Mouse (Mus musculus) kidney, embryonic 16.5 days (tissue): ENCODE measurements at regions not wholly inside any gene's neighbourhood (a gene's known extent, or its start where the extent isn't known, plus 50 kb on each side); places are given as distances from the start of the nearest gene placed in this dataset.
A peak's percentile ranks its signal among the peaks of the same experiment; 100 is the strongest.

Experiments used
- ATAC-seq: fragments of 200-750 bp; cut with Nextera tagmentation; 2 replicates; pipeline ENCODE4 v1.8.0; 2017; ENCODE audit warnings: moderate TSS enrichment; ENCODE audit not compliant: low FRiP score, low TSS enrichment
- H3K27ac ChIP-seq: fragments of 300-500 bp; sonication (generic); 2 replicates; pipeline ENCODE4 v1.5.1; 2014; ENCODE audit warnings: low read length
- H3K27me3 ChIP-seq: fragments of 300-500 bp; sonication (generic); 2 replicates; pipeline ENCODE4 v1.6.1; 2014; ENCODE audit warnings: low read length, control low read depth, mixed read lengths; ENCODE audit not compliant: insufficient read depth
- H3K36me3 ChIP-seq: fragments of 300-500 bp; sonication (generic); 2 replicates; pipeline ENCODE4 v1.6.1; 2014; ENCODE audit warnings: low read length, control low read depth, mixed read lengths; ENCODE audit not compliant: insufficient read depth
- H3K4me1 ChIP-seq: fragments of 300-500 bp; sonication (generic); 2 replicates; pipeline ENCODE4 v1.6.1; 2014; ENCODE audit warnings: low read length, control low read depth, mixed read lengths; ENCODE audit not compliant: insufficient read depth
- H3K4me2 ChIP-seq: fragments of 300-500 bp; sonication (generic); replicated peaks from 2 replicates; pipeline ENCODE4 v1.6.1; 2014; ENCODE audit warnings: low read depth, low read length
- H3K4me3 ChIP-seq: fragments of 300-500 bp; sonication (generic); 2 replicates; pipeline ENCODE4 v1.5.1; 2014; ENCODE audit warnings: mild to moderate bottlenecking, low read length
- H3K9ac ChIP-seq: fragments of 300-500 bp; sonication (generic); replicated peaks from 2 replicates; pipeline ENCODE4 v1.6.1; 2014; ENCODE audit warnings: low read length
- H3K9me3 ChIP-seq: fragments of 300-500 bp; sonication (generic); 2 replicates; pipeline ENCODE4 v1.6.1; 2016; ENCODE audit warnings: low read length, control low read depth
- WGBS: fragments of 180-500 bp; shearing (Covaris S2); extraction: QIAGEN DNeasy Blood & Tissue Kit; methylation state at CpG from one replicate; pipeline ENCODE4 v1.1.7; 2014; 5-methylcytosine and 5-hydroxymethylcytosine counted together

- ATAC-seq, result no peak
- no peaks in the 10 kb centered on the region for H3K9me3 ChIP-seq
- H3K4me1 ChIP-seq, result no peaks in the 10 kb centered on the region
- no peaks in the 10 kb centered on the region for H3K36me3 ChIP-seq
- no peak overlapping the region for H3K9ac ChIP-seq
- no peaks in the 10 kb centered on the region for H3K27me3 ChIP-seq
- no peak overlapping the region for H3K4me3 ChIP-seq
- H3K27ac ChIP-seq, result no peak overlapping the region
- 78% methylated on average over 3 of the region's 3 CpGs for WGBS
- H3K4me2 ChIP-seq, result no peak overlapping the region
Measured at GRCm38 (mm10) chr19:52606859-52607258, 342.8 kb downstream of the Ins1 start.

- 57% methylated on average over 3 of the region's 3 CpGs for WGBS
Measured at GRCm38 (mm10) chr19:52600410-52600809, 336.3 kb downstream of the Ins1 start.

GRCm38 (mm10) chr19:52565401-52565800 is 301.3 kb downstream of the Ins1 start:
- H3K27me3 ChIP-seq, result no peaks in the 10 kb centered on the region
- no peak overlapping the region for H3K4me3 ChIP-seq
- H3K27ac ChIP-seq, result no peak overlapping the region
- 75% methylated on average over 4 of the region's 4 CpGs for WGBS
- no peaks in the 10 kb centered on the region for H3K4me1 ChIP-seq
- no peaks in the 10 kb centered on the region for H3K36me3 ChIP-seq
- ATAC-seq, result no peak
- H3K9ac ChIP-seq, result no peak overlapping the region
- no peak overlapping the region for H3K4me2 ChIP-seq
- no peaks in the 10 kb centered on the region for H3K9me3 ChIP-seq

More at GRCm38 (mm10) chr19:52600410-52600809, 336.3 kb downstream of the Ins1 start:
- no peaks in the 10 kb centered on the region for H3K4me1 ChIP-seq
- no peaks in the 10 kb centered on the region for H3K36me3 ChIP-seq
- H3K4me3 ChIP-seq, result no peak overlapping the region
- no peak overlapping the region for H3K9ac ChIP-seq
- H3K4me2 ChIP-seq, result no peak overlapping the region
- no peaks in the 10 kb centered on the region for H3K27me3 ChIP-seq
- no peak for ATAC-seq
- no peak overlapping the region for H3K27ac ChIP-seq
- no peaks in the 10 kb centered on the region for H3K9me3 ChIP-seq

GRCm38 (mm10) chr19:52534758-52535157 is 270.7 kb downstream of the Ins1 start:
- Histone ChIP-seq H3K4me3 (no peak overlapping the region), H3K4me1 (no peaks in the 10 kb centered on the region), H3K27me3 (no peaks in the 10 kb centered on the region), H3K27ac (no peak overlapping the region), H3K4me2 (no peak overlapping the region), H3K36me3 (no peaks in the 10 kb centered on the region), H3K9me3 (no peaks in the 10 kb centered on the region), H3K9ac (no peak overlapping the region)
- ATAC-seq, result peak; percentile 70
- WGBS, result 19% methylated on average over 4 of the region's 4 CpGs

GRCm38 (mm10) chr19:52525509-52525908 is 261.4 kb downstream of the Ins1 start:
- no peak overlapping the region for H3K4me3 ChIP-seq
- peaks cover 3% of the 10 kb centered on the region; the same call in 1 of the 2 replicates for H3K9me3 ChIP-seq
- 94% methylated on average over 5 of the region's 5 CpGs for whole genome bisulfite sequencing
- no peak for ATAC-seq
- no peak overlapping the region for H3K4me2 ChIP-seq
- no peak overlapping the region for H3K27ac ChIP-seq
- H3K27me3 ChIP-seq, result no peaks in the 10 kb centered on the region
- no peaks in the 10 kb centered on the region for H3K4me1 ChIP-seq
- no peak overlapping the region for H3K9ac ChIP-seq
- H3K36me3 ChIP-seq, result no peaks in the 10 kb centered on the region

GRCm38 (mm10) chr19:52503331-52503730 is 239.2 kb downstream of the Ins1 start:
- no peaks in the 10 kb centered on the region for H3K4me1 ChIP-seq
- no peaks in the 10 kb centered on the region for H3K36me3 ChIP-seq
- H3K27ac ChIP-seq, result no peak overlapping the region
- no peaks in the 10 kb centered on the region for H3K27me3 ChIP-seq
- H3K9me3 ChIP-seq, result 0 out of 2 replicates have a peak, but pooled peaks cover 6% of the 10 kb centered on the region
- H3K4me2 ChIP-seq, result no peak overlapping the region
- H3K4me3 ChIP-seq, result no peak overlapping the region
- WGBS, result 55% methylated on average over 4 of the region's 4 CpGs
- ATAC-seq, result no peak
- H3K9ac ChIP-seq, result no peak overlapping the region
